Mouse (Mus musculus): ENCODE measurements around the gene Ctag2. TPM values are rescaled to one million over a fixed set of nuclear protein-coding genes. Genes with fewer than 3 reads are reported as not detected.

Ctag2 gene
- total RNA-seq (2017): not detected in 2 replicates

DNA sequence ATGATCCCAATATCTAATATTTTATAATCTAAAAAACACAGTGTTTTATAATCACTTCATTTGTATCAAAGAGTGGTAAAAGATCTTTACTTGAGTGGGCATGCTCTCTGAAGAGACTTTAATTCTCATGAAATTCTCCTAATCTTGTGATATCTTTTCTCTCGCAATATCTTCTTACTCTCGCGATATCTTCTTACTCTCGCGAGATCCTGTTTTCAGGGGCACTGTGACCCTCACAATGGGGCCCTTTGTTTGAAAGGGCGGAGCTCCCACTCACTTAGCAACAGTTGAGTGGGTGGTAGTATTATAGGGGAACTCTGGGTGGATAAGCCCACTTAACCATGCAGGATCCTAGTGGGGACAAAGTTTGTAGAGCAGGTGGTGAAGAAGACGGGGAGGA lies at the start of gene Ctag2:
TSS of gene Ctag2 (plus strand) at position 301 of the 400 bp plus-strand sequence.
- ATAC-seq (ENCODE audit: extremely low read depth, insufficient number of reproducible peaks, low FRiP score, poor library complexity, severe bottlenecking): no peak
